Mouse (Mus musculus) midbrain, postnatal 0 days (tissue): ENCODE data around the gene Igfbp1. TPM values are rescaled to one million over a fixed set of nuclear protein-coding genes. Genes with fewer than 3 reads are reported as not detected.

Experiments used
- ATAC-seq: fragments of 200-750 bp; cut with Nextera tagmentation; 2 replicates; pipeline ENCODE4 v1.8.0; 2017; ENCODE audit warnings: moderate number of reproducible peaks, mild to moderate bottlenecking, moderate TSS enrichment, moderate library complexity; ENCODE audit not compliant: low FRiP score
- DNase-seq: peaks from one replicate; pipeline ENCODE4 v3.0.0-alpha.2; 2015; ENCODE audit warnings: low spot score
- H3K27ac ChIP-seq: fragments of 300-500 bp; sonication (generic); 2 replicates; pipeline ENCODE4 v1.5.1; 2014; ENCODE audit warnings: low read depth, mild to moderate bottlenecking, low read length, mixed read lengths
- H3K27me3 ChIP-seq: fragments of 300-500 bp; sonication (generic); 2 replicates; pipeline ENCODE4 v1.6.1; 2014; ENCODE audit warnings: low read length, control low read depth, mixed read lengths; ENCODE audit not compliant: insufficient read depth
- H3K36me3 ChIP-seq: fragments of 300-500 bp; sonication (generic); 2 replicates; pipeline ENCODE4 v1.6.1; 2014; ENCODE audit warnings: low read length, control low read depth, mixed read lengths; ENCODE audit not compliant: insufficient read depth
- H3K4me1 ChIP-seq: fragments of 300-500 bp; sonication (generic); 2 replicates; pipeline ENCODE4 v1.6.1; 2014; ENCODE audit warnings: mild to moderate bottlenecking, control low read depth, antibody characterized with exemption, low read length, mixed read lengths; ENCODE audit not compliant: insufficient read depth
- H3K4me2 ChIP-seq: fragments of 300-500 bp; sonication (generic); 2 replicates; pipeline ENCODE4 v1.6.1; 2014; ENCODE audit warnings: low read depth, mild to moderate bottlenecking, low read length, mixed read lengths; ENCODE audit not compliant: poor library complexity, severe bottlenecking
- H3K4me3 ChIP-seq: fragments of 300-500 bp; sonication (generic); 2 replicates; pipeline ENCODE4 v1.5.1; 2014; ENCODE audit warnings: low read depth, mild to moderate bottlenecking, low read length, moderate library complexity
- H3K9ac ChIP-seq: fragments of 300-500 bp; sonication (generic); replicated peaks from 2 replicates; pipeline ENCODE4 v1.6.1; 2014; ENCODE audit warnings: mild to moderate bottlenecking, low read length, moderate library complexity, mixed read lengths; ENCODE audit not compliant: poor library complexity, severe bottlenecking
- H3K9me3 ChIP-seq: fragments of 300-500 bp; sonication (generic); 2 replicates; pipeline ENCODE4 v1.6.1; 2016; ENCODE audit warnings: low read length, control low read depth
- CTCF ChIP-seq: IDR thresholded peaks from 2 replicates; pipeline ENCODE4 v1.5.1; 2016; ENCODE audit warnings: antibody characterized with exemption, mild to moderate bottlenecking
- WGBS: fragments of 180-500 bp; shearing (Covaris S2); extraction: QIAGEN DNeasy Blood & Tissue Kit; methylation state at CpG from one replicate; pipeline ENCODE4 v1.1.7; 2014; 5-methylcytosine and 5-hydroxymethylcytosine counted together
- polyA plus RNA-seq: library from polyadenylated mRNA; unstranded; fragments of >200 nt; fragmentation: Nextera tagmentation; extraction: Ambion mirVana; gene quantifications from 2 replicates; pipeline ENCODE4 v1.2.1, GENCODE M21; 2015
- total RNA-seq: library from RNA; depleted of rRNA; stranded (reverse); fragments of >200 nt; gene quantifications from 2 replicates; pipeline ENCODE4 v1.2.3, GENCODE M21; 2014

Igfbp1 gene
- total and polyA plus RNA-seq, 2 experiments from 2014 or later = not detected

DNA sequence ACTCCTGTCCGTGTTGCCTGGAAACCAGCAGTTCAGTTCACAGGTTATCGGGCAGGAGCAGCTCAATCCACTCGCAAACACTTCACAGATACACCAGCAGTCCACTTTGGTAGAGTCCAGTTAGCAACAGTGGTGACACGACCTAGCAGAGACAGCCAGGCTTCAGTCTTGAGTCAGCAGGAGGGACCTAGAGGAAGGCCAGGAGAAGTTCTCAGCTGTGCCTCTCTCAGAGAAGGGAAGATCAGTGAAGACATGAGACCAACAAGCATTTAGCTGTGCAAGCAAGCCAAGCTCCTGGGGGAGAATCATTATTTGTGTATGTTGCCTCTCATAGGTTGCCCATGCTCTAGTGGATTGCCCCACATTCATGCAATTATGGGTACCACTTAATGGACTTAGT, 30.5 kb downstream of the Igfbp1 start:
- no peak for TF ChIP-seq CTCF
- Histone ChIP-seq H3K27ac (no peak overlapping the region), H3K4me1 (no peaks in the 10 kb centered on the region), H3K4me2 (no peak overlapping the region), H3K36me3 (no peaks in the 10 kb centered on the region), H3K27me3 (no peaks in the 10 kb centered on the region), H3K9ac (no peak overlapping the region), H3K9me3 (no peaks in the 10 kb centered on the region), H3K4me3 (no peak overlapping the region)
- WGBS = 86% methylated on average over 4 of the region's 4 CpGs
- no peak for ATAC-seq
- no peak for DNase-seq

DNA sequence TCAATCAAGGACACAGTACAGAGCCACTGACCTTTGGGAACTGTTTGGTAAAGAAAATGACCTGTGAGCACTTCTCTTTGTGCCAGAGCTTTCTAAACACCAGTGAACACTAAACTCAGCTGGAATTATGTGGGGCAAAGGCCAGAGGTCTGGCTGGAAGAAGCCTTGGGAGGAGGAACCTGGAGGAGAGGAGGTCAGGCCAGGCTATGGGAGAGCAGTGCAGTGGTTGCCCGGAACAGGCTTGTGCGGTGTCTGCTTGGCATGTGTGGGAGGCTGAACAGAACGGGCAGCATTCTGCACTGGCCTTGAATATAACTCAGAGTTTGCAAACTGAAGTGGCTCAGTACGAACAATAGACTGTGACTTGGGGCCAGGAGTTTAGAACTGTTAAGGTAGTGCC, 32.4 kb downstream of the Igfbp1 start:
- H3K9me3 ChIP-seq = no peaks in the 10 kb centered on the region
- no peak for ATAC-seq
- H3K27me3 ChIP-seq = no peaks in the 10 kb centered on the region
- H3K4me1 ChIP-seq = no peaks in the 10 kb centered on the region
- 78% methylated on average over 4 of the region's 4 CpGs for WGBS
- H3K27ac ChIP-seq = no peak overlapping the region
- H3K9ac ChIP-seq = no peak overlapping the region
- DNase-seq = no peak
- H3K4me2 ChIP-seq = no peak overlapping the region
- no peak for TF ChIP-seq CTCF
- no peaks in the 10 kb centered on the region for H3K36me3 ChIP-seq
- no peak overlapping the region for H3K4me3 ChIP-seq

DNA sequence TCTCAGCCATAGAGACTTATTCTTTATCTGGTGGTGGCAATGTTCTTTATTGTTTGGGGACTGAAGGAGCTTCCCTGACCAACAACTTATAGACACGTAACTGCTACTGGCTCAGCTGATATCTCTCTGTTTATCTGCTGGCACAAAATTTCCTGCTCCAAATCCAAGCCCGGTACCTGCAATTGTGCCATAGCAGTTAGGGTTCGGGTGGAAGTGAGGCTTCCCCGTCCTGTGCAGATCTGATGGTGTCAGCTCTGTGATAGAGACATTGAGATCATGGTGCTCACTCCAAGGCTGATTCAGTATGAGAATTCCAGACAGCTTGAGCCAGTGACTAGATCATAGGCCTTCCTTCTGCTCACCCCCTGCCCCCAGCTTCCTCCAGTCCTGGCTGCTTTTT, 34.4 kb downstream of the Igfbp1 start:
- H3K9ac ChIP-seq = no peak overlapping the region
- 92% methylated on average over 4 of the region's 4 CpGs for WGBS
- no peaks in the 10 kb centered on the region for H3K27me3 ChIP-seq
- H3K27ac ChIP-seq = no peak overlapping the region
- H3K36me3 ChIP-seq = no peaks in the 10 kb centered on the region
- ATAC-seq (no peak), DNase-seq (no peak)
- TF ChIP-seq CTCF = no peak
- H3K9me3 ChIP-seq = no peaks in the 10 kb centered on the region
- no peak overlapping the region for H3K4me3 ChIP-seq
- H3K4me1 ChIP-seq = no peaks in the 10 kb centered on the region
- no peak overlapping the region for H3K4me2 ChIP-seq

DNA sequence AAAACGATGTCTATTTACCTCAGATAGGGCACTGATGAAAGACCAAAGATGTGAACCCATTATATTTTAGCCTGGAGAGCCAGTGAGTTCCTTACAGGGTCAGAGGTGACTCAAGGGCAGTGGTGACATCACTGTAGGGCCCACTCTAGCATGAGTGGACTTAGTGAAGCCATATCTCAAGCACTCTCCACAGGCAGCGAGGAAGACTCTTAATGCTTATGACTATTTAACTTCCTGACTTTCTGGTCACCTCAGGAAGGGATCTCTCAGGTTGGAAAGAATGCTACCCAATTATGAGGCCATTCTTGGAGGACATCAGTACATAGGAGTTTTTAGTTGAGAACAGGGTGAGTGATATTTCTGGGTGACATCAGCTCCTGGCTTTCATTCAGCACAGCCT, 35.8 kb downstream of the Igfbp1 start:
- ATAC-seq = no peak
- Histone ChIP-seq H3K9me3 (no peaks in the 10 kb centered on the region), H3K27me3 (no peaks in the 10 kb centered on the region), H3K36me3 (no peaks in the 10 kb centered on the region), H3K27ac (no peak overlapping the region), H3K4me3 (no peak overlapping the region), H3K4me2 (no peak overlapping the region), H3K9ac (no peak overlapping the region), H3K4me1 (no peaks in the 10 kb centered on the region)
- WGBS = 86% methylated on average over 2 of the region's 2 CpGs
- no peak for TF ChIP-seq CTCF
- DNase-seq = no peak

DNA sequence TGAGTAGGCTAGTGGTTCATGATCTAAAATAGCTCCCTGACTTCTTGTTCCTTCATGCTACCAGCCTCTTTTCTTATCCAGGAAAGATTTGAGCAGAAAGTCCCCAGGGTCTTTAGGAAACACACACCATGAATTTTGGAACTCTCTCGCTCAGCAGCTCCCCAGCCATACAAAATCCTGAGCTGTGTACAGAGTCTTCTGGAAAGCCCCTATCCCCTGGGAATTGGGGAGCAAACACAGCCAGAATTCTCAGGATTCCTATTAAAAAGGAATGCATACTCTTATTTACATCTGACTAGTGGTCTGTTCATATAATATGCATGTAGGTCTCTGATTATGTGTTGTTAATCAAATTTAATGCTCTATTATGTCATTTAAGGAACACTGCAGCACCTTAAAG, 36.9 kb downstream of the Igfbp1 start:
- ATAC-seq (no peak), DNase-seq (no peak)
- Histone ChIP-seq H3K9ac (no peak overlapping the region), H3K4me3 (no peak overlapping the region), H3K9me3 (no peaks in the 10 kb centered on the region), H3K27ac (no peak overlapping the region), H3K36me3 (no peaks in the 10 kb centered on the region), H3K4me1 (no peaks in the 10 kb centered on the region), H3K4me2 (no peak overlapping the region), H3K27me3 (no peaks in the 10 kb centered on the region)
- TF ChIP-seq CTCF = no peak
- WGBS = 61% methylated on average over 1 of the region's 1 CpGs

DNA sequence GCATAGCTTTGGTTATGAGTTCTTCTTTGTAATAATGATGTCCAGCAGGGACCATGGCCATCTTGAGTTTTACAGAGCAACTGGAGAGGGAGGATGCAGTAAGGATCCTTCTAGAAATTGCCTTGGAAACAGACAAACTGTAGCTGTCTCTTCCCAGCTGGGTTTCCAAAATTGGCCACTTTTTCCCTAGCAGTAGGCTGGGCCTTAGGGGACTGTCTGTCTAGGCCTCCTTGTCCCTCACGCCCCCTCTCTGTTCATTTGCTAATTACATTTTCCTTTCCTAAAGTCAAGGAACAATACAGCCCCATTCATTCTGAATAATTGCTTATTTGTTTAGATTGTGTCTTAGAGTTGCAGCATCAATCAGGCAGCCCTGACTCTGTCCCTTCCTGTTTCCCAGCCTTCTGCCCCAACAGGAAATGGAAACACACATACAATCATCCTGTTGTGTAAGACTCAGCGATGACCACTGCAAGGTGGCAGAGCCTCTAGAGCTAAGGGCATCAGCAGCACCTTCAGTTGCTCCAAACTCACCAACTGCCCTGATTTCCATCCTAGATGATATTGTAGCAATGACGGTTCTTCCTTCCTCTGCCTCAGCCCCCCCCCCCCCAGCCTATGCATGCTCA, 37.5 kb downstream of the Igfbp1 start:
- H3K36me3 ChIP-seq = no peaks in the 10 kb centered on the region
- no peaks in the 10 kb centered on the region for H3K4me1 ChIP-seq
- WGBS = 58% methylated on average over 3 of the region's 3 CpGs
- ATAC-seq (no peak), DNase-seq (no peak)
- no peak overlapping the region for H3K4me3 ChIP-seq
- no peak; the same call in 1 of the 2 replicates for TF ChIP-seq CTCF
- no peaks in the 10 kb centered on the region for H3K27me3 ChIP-seq
- H3K9me3 ChIP-seq = no peaks in the 10 kb centered on the region
- H3K4me2 ChIP-seq = no peak overlapping the region
- no peak overlapping the region for H3K9ac ChIP-seq
- H3K27ac ChIP-seq = no peak overlapping the region
